Mouse (Mus musculus) cerebral cortex, adult 2 months (tissue): ENCODE results near the gene Rrn3.

ENCODE experiments used
- WGBS: fragments of 180-500 bp; shearing (Covaris S2); methylation state at CpG from one replicate; pipeline ENCODE4 v1.1.7; 2018; 5-methylcytosine and 5-hydroxymethylcytosine counted together

Gene Rrn3

GRCm38 (mm10) chr16:13780353-13781036 lies at the start of gene Rrn3:
Gene Rrn3, plus strand, starts transcription at chr16:13780708.
- WGBS, result under 1% methylated on average over 57 of the region's 57 CpGs

- WGBS, result 86% methylated on average over 3 of the region's 3 CpGs
Observed at GRCm38 (mm10) chr16:13732786-13733185, 47.7 kb upstream of the Rrn3 start.

GRCm38 (mm10) chr16:13733518-13734137 lies 46.9 kb upstream of the Rrn3 start:
- 26% methylated on average over 9 of the region's 9 CpGs for WGBS

GRCm38 (mm10) chr16:13735977-13736376 lies 44.5 kb upstream of the Rrn3 start:
- WGBS, result 93% methylated on average over 8 of the region's 8 CpGs

- WGBS, result 72% methylated on average over 4 of the region's 4 CpGs
Observed at GRCm38 (mm10) chr16:13739044-13739443, 41.5 kb upstream of the Rrn3 start.

- WGBS, result 75% methylated on average over 2 of the region's 2 CpGs
Observed at GRCm38 (mm10) chr16:13740844-13741243, 39.7 kb upstream of the Rrn3 start.

- 91% methylated on average over 8 of the region's 8 CpGs for WGBS
Observed at GRCm38 (mm10) chr16:13747708-13748107, 32.8 kb upstream of the Rrn3 start.

- 85% methylated on average over 3 of the region's 3 CpGs for WGBS
Observed at GRCm38 (mm10) chr16:13748124-13748523, 32.4 kb upstream of the Rrn3 start.

- 27% methylated on average over 10 of the region's 10 CpGs for WGBS
Observed at GRCm38 (mm10) chr16:13748813-13749212, 31.7 kb upstream of the Rrn3 start.

- 60% methylated on average over 5 of the region's 5 CpGs for WGBS
Observed at GRCm38 (mm10) chr16:13749306-13749705, 31.2 kb upstream of the Rrn3 start.

- WGBS, result 69% methylated on average over 3 of the region's 3 CpGs
Observed at GRCm38 (mm10) chr16:13749981-13750380, 30.5 kb upstream of the Rrn3 start.

GRCm38 (mm10) chr16:13750626-13751025 lies 29.9 kb upstream of the Rrn3 start:
- 89% methylated on average over 12 of the region's 13 CpGs for WGBS

- 35% methylated on average over 8 of the region's 8 CpGs for WGBS
Observed at GRCm38 (mm10) chr16:13753986-13754385, 26.5 kb upstream of the Rrn3 start.

- WGBS, result under 1% methylated on average over 65 of the region's 65 CpGs
Observed at GRCm38 (mm10) chr16:13754400-13755190, 25.9 kb upstream of the Rrn3 start.

GRCm38 (mm10) chr16:13757823-13758222 lies 22.7 kb upstream of the Rrn3 start:
- WGBS, result 98% methylated on average over 2 of the region's 2 CpGs

- 95% methylated on average over 1 of the region's 1 CpGs for WGBS
Observed at GRCm38 (mm10) chr16:13762807-13763206, 17.7 kb upstream of the Rrn3 start.

- WGBS, result 86% methylated on average over 3 of the region's 3 CpGs
Observed at GRCm38 (mm10) chr16:13764519-13764918, 16.0 kb upstream of the Rrn3 start.

GRCm38 (mm10) chr16:13771603-13772002 lies 8.9 kb upstream of the Rrn3 start:
- WGBS, result 79% methylated on average over 4 of the region's 4 CpGs

GRCm38 (mm10) chr16:13772051-13772450 lies 8.5 kb upstream of the Rrn3 start:
- WGBS, result 78% methylated on average over 5 of the region's 5 CpGs

- WGBS, result 75% methylated on average over 2 of the region's 2 CpGs
Observed at GRCm38 (mm10) chr16:13774011-13774410, 6.5 kb upstream of the Rrn3 start.

GRCm38 (mm10) chr16:13774651-13775050 lies 5.9 kb upstream of the Rrn3 start:
- WGBS, result 89% methylated on average over 3 of the region's 3 CpGs

GRCm38 (mm10) chr16:13781216-13781615 lies 708 bp downstream of the Rrn3 start:
- 31% methylated on average over 8 of the region's 8 CpGs for WGBS

GRCm38 (mm10) chr16:13785932-13786331 lies 5.4 kb downstream of the Rrn3 start:
- WGBS, result 93% methylated on average over 3 of the region's 3 CpGs
